Mouse (Mus musculus): Measurements from ENCODE around the gene Acap2.

DNA sequence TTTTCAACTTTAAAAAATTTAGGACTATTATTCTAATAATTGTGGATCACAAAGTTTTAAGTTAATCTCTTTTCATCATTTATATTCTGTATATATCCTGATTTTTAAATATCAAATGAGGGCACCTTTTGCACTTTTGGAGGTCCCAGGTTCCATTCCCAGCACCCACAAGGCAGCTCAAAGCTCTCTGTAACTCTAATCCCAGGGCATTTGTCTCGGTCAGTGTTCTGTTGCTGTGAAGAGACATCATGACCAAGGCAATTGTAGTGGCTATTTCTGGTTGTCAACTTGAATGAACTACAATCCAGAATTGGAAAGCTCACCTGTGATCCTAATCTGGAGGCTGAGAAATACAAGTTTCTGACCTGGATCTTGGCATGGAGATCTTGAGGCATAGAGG is 26.7 kb upstream of the Acap2 start:
- TF ChIP-seq CTCF (IDR thresholded peaks at IDR 0.05; ENCODE audit: low read depth, low read length) (no peak), POLR2A (IDR thresholded peaks at IDR 0.05; ENCODE audit: insufficient read depth, low read length) (no peak), EP300 (IDR thresholded peaks at IDR 0.05; ENCODE audit: insufficient read depth, low read depth, low read length) (no peak)
